Mouse (Mus musculus) intestine, embryonic 15.5 days (tissue): ENCODE results near the gene Chchd2. TPM values are rescaled to one million over a fixed set of nuclear protein-coding genes. Genes with fewer than 3 reads are reported as not detected.

ENCODE experiments used
- ATAC-seq: fragments of 200-750 bp; cut with Nextera tagmentation; 2 replicates; pipeline ENCODE4 v1.8.0; 2017; ENCODE audit warnings: moderate TSS enrichment, moderate library complexity
- H3K27ac ChIP-seq: fragments of 300-500 bp; sonication (generic); 2 replicates; pipeline ENCODE4 v1.5.1; 2015; ENCODE audit warnings: mild to moderate bottlenecking, inconsistent platforms
- H3K27me3 ChIP-seq: fragments of 300-500 bp; sonication (generic); replicated peaks from 2 replicates; pipeline ENCODE4 v1.6.1; 2015; ENCODE audit warnings: inconsistent platforms
- H3K36me3 ChIP-seq: fragments of 300-500 bp; sonication (generic); 2 replicates; pipeline ENCODE4 v1.6.1; 2015; ENCODE audit warnings: inconsistent platforms
- H3K4me1 ChIP-seq: fragments of 300-500 bp; sonication (generic); replicated peaks from 2 replicates; pipeline ENCODE4 v1.6.1; 2015; ENCODE audit warnings: inconsistent platforms
- H3K4me2 ChIP-seq: fragments of 300-500 bp; sonication (generic); replicated peaks from 2 replicates; pipeline ENCODE4 v1.6.1; 2015; ENCODE audit warnings: mild to moderate bottlenecking, inconsistent platforms
- H3K4me3 ChIP-seq: fragments of 300-500 bp; sonication (generic); replicated peaks from 2 replicates; pipeline ENCODE4 v1.5.1; 2015; ENCODE audit warnings: inconsistent platforms
- H3K9ac ChIP-seq: fragments of 300-500 bp; sonication (generic); 2 replicates; pipeline ENCODE4 v1.6.1; 2015; ENCODE audit warnings: inconsistent platforms
- H3K9me3 ChIP-seq: fragments of 300-500 bp; sonication (generic); 2 replicates; pipeline ENCODE4 v1.6.1; 2016; ENCODE audit warnings: inconsistent platforms
- WGBS: fragments of 180-500 bp; shearing (Covaris S2); methylation state at CpG from one replicate; pipeline ENCODE4 v1.1.7; 2015; 5-methylcytosine and 5-hydroxymethylcytosine counted together
- polyA plus RNA-seq: library from polyadenylated mRNA; unstranded; fragments of >200 nt; fragmentation: Nextera tagmentation; extraction: Ambion mirVana; gene quantifications from 2 replicates; pipeline ENCODE4 v1.2.1, GENCODE M21; 2015

Chchd2 gene
- polyA plus RNA-seq, 1 experiment from 2014 or later: 990 TPM

DNA sequence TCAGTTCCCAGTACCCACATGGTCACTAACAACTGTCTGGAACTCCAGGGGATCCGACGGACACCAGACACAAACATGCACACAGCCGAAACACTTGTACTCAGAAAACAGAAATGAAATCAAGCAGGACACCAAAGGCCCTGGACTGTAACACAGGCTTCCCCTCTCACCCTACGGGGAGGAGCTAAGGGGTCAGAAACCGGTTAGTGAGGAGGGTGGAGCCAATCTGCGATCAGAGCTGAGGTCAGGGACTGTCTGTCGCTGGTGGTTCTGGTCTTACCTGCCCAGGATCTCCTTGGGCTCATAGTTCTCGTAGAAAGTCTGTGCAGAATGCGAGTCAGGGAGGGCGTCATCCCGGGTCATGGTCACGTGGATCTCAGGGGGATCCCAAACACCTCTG, 13.3 kb downstream of the Chchd2 start:
- Histone ChIP-seq H3K27ac (no peak overlapping the region), H3K27me3 (no peaks in the 10 kb centered on the region), H3K4me3 (no peak overlapping the region), H3K4me2 (no peak overlapping the region), H3K4me1 (no peaks in the 10 kb centered on the region), H3K9ac (no peak overlapping the region), H3K36me3 (no peaks in the 10 kb centered on the region), H3K9me3 (no peaks in the 10 kb centered on the region)
- 81% methylated on average over 12 of the region's 12 CpGs for WGBS
- no peak for ATAC-seq

DNA sequence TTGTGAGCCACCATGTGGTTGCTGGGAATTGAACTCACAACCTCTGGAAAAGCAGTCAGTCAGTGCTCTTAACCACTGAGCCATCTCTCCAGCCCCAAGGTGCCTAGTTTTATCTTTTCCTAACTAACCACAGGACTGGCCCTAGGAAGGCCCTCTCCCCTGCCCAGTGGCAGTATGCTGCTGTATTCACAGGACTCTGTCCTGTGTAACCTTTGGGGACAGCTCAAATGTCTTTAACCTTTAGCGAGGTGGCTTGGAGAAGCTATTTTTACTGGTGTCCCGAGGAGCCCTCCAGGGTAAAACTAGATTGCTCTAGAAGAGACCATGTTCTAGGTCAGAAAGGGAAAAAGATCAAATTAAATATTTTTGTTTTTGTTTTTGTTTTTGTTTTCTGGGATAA, 16.0 kb downstream of the Chchd2 start:
- H3K4me1 ChIP-seq: no peaks in the 10 kb centered on the region
- no peaks in the 10 kb centered on the region for H3K9me3 ChIP-seq
- H3K36me3 ChIP-seq: no peaks in the 10 kb centered on the region
- no peak overlapping the region for H3K4me2 ChIP-seq
- no peak for ATAC-seq
- H3K4me3 ChIP-seq: no peak overlapping the region
- H3K27me3 ChIP-seq: no peaks in the 10 kb centered on the region
- no peak overlapping the region for H3K9ac ChIP-seq
- no peak overlapping the region for H3K27ac ChIP-seq
- WGBS: 83% methylated on average over 2 of the region's 2 CpGs

DNA sequence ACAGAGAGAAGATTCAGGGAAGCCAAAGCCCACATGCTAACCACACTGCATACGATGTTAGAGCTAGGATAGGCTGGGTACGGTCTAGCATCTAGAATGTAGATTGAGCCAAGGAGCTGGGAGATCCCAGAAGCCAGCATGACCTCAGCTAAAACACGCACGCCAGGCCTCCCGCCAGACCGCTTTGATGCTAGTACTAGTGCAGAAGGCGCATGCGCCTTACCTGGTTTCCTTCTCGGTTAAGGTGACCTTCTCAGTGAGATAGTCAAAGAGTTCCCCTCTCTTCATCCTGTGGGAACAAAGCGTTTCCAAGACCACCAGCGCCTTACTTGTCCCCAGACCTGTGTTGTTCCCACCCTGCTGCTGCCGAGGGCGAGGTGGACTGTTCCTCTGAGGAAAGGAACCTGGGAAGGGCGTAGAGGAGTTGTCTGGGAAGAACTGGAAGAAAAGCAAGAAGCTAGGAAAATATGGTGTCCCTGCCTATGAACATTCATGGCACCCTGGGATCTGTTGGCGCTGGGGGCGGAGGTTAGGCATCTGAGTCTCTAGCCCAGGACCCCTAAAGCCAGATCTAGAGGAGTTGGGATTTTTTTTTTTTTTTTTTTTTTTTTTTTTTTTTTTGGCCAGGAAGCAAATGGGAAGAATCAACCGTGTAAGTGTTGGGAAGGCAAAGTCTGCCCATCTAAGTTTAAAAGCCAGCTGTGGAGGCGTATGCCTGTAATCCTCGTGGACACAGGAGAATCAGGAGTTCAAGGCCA, 17.9 kb downstream of the Chchd2 start:
- no peak overlapping the region for H3K4me3 ChIP-seq
- H3K9ac ChIP-seq: no peak overlapping the region
- H3K4me1 ChIP-seq: no peaks in the 10 kb centered on the region
- H3K9me3 ChIP-seq: no peaks in the 10 kb centered on the region
- no peak for ATAC-seq
- H3K4me2 ChIP-seq: no peak overlapping the region
- no peaks in the 10 kb centered on the region for H3K27me3 ChIP-seq
- H3K27ac ChIP-seq: no peak overlapping the region
- no peaks in the 10 kb centered on the region for H3K36me3 ChIP-seq
- WGBS: 86% methylated on average over 19 of the region's 19 CpGs

DNA sequence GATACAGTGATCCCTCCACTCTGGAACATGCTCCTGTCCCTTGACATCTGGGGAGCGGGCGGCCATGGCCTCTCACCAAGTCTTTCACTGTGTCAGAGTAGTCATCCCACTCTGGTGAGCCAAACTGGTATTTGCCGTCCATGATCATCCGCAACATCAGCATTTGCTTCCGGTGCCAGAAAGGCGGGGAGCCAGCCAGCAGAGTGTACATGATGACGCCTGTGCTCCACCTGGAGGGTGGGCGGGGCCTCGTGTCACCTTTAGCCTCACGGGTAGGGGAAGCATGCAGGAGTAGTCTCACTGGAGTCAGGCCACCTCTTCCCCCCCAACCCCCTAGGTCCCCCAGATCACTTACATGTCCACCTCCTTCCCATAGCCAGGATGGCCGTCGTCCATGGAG, 21.4 kb downstream of the Chchd2 start:
- no peak overlapping the region for H3K4me3 ChIP-seq
- 83% methylated on average over 12 of the region's 12 CpGs for WGBS

DNA sequence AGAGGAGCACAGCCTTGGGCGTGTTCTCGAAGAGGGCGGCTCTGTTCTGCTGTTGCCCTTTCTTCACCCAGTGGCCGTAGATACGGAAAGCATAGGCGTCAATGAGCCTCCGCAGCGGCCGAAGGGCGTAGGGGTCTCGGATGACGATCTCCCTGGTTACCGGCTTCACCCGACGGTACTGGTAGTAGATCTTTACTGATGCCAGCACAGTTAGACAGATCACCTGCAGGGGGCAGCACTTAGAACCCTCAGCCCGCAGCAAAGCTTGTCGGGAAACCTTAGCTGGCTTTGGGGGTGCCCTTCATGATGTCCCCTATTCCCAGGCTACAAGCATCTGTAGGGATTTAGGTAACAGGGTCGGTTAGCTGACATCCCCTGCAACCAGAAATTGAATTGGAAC, 22.8 kb downstream of the Chchd2 start:
- peak; percentile 15; the same call in 1 of the 2 replicates for ATAC-seq
- Histone ChIP-seq H3K36me3 (0 out of 2 replicates have a peak, but pooled peaks cover 8% of the 10 kb centered on the region), H3K27me3 (no peaks in the 10 kb centered on the region), H3K4me2 (0 out of 2 replicates have a peak overlapping the region, but pooled peaks have one; percentile 14), H3K27ac (no peak overlapping the region), H3K4me1 (no peaks in the 10 kb centered on the region), H3K4me3 (no peak overlapping the region), H3K9ac (no peak overlapping the region), H3K9me3 (no peaks in the 10 kb centered on the region)
- 14% methylated on average over 18 of the region's 18 CpGs for WGBS

More for the DNA sequence above, 21.4 kb downstream of the Chchd2 start:
- Histone ChIP-seq H3K9ac (no peak overlapping the region), H3K27ac (no peak overlapping the region), H3K36me3 (0 out of 2 replicates have a peak, but pooled peaks cover 7% of the 10 kb centered on the region), H3K27me3 (no peaks in the 10 kb centered on the region), H3K9me3 (no peaks in the 10 kb centered on the region), H3K4me1 (no peaks in the 10 kb centered on the region), H3K4me2 (no peak overlapping the region)
- ATAC-seq: no peak

DNA sequence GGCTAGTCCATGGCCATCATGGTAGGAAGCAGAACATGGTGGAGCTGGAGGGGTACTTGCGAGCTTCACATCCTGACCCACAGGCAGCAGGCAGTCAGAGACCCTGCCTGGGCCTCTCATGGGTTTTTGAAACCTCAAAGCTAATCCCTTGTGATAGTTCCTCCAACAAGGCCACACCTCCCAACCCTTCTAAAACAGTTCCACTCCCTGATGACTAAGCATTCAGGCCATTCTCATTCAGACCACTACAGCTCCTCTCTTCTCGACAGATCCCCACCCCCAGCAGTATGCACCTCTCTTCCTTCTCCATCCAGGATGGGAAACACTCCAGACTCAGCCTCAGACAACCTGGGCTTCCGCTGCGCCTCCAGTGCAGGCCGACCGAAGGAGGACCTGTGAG, 24.9 kb downstream of the Chchd2 start:
- no peak for ATAC-seq
- Histone ChIP-seq H3K9ac (no peak overlapping the region), H3K36me3 (peaks cover 14% of the 10 kb centered on the region), H3K27me3 (no peaks in the 10 kb centered on the region), H3K4me2 (no peak overlapping the region), H3K4me3 (no peak overlapping the region), H3K9me3 (no peaks in the 10 kb centered on the region), H3K27ac (no peak overlapping the region), H3K4me1 (no peaks in the 10 kb centered on the region)
- 97% methylated on average over 6 of the region's 6 CpGs for WGBS

DNA sequence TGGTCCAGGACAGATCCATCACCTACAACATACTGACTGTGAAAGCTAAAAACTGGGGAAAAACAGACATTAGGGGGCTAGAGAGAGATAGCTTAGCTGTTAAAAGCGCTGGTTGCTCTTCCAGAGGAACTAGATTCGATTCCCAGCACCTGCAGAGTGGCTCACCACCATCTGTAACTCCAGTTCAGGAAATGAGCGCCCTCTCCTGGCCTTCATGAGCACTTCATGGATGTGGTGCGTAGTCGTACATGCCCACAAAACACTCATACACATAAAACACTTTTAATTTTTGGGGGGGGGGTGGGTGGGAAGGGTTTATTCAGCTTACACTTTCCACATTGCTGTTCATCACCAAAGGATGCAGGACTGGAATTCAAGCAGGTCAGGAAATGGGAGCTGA, 30.9 kb downstream of the Chchd2 start:
- no peak for ATAC-seq
- Histone ChIP-seq H3K27me3 (no peaks in the 10 kb centered on the region), H3K4me2 (no peak overlapping the region), H3K27ac (no peak overlapping the region), H3K4me3 (no peak overlapping the region), H3K9ac (no peak overlapping the region), H3K9me3 (no peaks in the 10 kb centered on the region), H3K4me1 (no peaks in the 10 kb centered on the region), H3K36me3 (peaks cover 18% of the 10 kb centered on the region)
- 93% methylated on average over 5 of the region's 5 CpGs for WGBS

DNA sequence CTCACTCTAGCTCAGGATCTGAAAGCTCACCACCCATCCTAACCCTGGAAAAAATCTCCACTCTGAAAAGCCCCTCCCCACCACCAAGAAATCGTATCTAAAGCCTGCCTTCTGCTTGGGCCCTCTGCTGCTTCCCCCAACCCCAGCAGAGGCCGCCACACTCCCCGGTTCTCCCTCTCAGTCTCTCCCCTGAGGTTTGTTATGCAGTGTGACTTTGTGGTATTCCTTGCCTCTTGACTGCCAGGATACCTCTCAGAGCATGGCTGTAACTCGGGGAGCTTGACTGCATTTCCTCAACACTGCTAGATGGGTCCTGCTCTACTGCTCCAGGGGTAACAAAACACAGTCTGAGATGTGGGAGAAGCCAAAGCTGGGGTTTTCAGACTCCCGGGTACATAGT, 32.1 kb downstream of the Chchd2 start:
- WGBS: 51% methylated on average over 5 of the region's 5 CpGs
- ATAC-seq: no peak
- Histone ChIP-seq H3K9me3 (no peaks in the 10 kb centered on the region), H3K27ac (no peak overlapping the region), H3K4me3 (no peak overlapping the region), H3K4me2 (no peak overlapping the region), H3K9ac (no peak overlapping the region), H3K4me1 (no peaks in the 10 kb centered on the region), H3K36me3 (peaks cover 18% of the 10 kb centered on the region), H3K27me3 (no peaks in the 10 kb centered on the region)

DNA sequence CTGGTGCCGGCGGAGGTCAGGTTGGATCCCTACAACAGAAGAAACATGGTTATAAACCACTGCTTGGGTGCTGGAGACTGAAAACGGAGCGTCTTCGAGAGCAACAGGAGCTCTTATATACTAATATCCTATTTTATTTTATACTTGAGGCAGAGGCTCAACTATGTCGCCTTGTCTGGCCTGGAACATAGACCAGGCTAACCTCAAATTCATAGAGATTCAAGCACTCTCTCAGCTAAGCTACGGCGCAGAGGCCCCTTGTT, 39.8 kb downstream of the Chchd2 start:
- Histone ChIP-seq H3K27ac (no peak overlapping the region), H3K27me3 (no peaks in the 10 kb centered on the region), H3K9me3 (no peaks in the 10 kb centered on the region), H3K4me3 (peak overlapping the region; percentile 70), H3K4me2 (peak overlapping the region; percentile 72), H3K36me3 (peaks cover 16% of the 10 kb centered on the region), H3K9ac (peak overlapping the region; percentile 80), H3K4me1 (peaks cover 8% of the 10 kb centered on the region; the same call in 1 of the 2 replicates)
- ATAC-seq: peak; percentile 31; the same call in 1 of the 2 replicates
- 37% methylated on average over 8 of the region's 8 CpGs for WGBS

DNA sequence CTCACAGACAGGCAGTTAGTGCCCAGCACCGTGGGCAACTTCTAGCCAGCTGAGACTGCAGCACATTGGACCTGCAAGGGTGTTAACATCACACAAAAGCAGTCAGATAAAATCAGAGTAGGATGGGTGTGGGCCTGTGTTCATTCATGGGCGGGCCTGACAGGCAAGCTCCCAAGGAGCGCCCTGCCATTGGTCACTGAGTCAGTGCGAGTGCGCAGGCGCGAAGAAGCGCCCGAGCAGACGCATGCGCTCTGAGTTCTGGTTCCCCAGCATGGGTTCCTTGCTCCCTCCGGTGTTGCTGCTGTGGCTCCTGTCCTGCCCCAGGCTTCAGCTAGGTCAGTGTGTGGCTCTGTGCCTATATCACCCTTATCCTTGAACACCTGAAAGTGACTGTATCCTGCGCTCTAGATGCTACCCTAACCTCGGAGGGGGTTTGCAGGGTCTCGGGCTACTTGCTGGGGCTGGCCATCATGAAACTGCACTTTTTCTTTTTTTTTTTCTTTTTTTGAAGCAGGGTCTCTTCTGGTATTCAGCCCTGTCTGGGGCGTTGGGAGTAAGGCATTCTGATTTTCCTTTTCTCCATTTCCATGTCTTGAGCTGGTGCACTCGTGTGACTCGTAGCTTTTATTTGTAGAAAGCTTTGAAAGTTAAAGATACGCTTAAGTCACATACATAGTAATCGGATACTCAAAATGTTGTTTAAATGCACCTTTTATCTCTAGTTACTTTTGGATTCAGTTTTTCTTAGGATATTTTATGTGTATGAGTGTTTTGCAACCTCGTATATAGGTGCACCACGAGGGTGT, 40.3 kb downstream of the Chchd2 start, which contains the start of gene Sumf2:
Sumf2 (plus strand) TSS at position 235 of the 806 bp plus-strand sequence.
- Histone ChIP-seq H3K36me3 (peaks cover 16% of the 10 kb centered on the region), H3K4me3 (peak within 1 kb of the TSS; percentile 70), H3K4me1 (peaks cover 8% of the 10 kb centered on the region; the same call in 1 of the 2 replicates), H3K4me2 (peak within 1 kb of the TSS; percentile 72), H3K9ac (peak within 1 kb of the TSS; percentile 80), H3K27me3 (no peaks in the 10 kb centered on the region), H3K9me3 (no peaks in the 10 kb centered on the region), H3K27ac (peak within 1 kb of the TSS; percentile 75)
- WGBS: 7% methylated on average over 22 of the region's 22 CpGs
- ATAC-seq: peak; percentile 100

DNA sequence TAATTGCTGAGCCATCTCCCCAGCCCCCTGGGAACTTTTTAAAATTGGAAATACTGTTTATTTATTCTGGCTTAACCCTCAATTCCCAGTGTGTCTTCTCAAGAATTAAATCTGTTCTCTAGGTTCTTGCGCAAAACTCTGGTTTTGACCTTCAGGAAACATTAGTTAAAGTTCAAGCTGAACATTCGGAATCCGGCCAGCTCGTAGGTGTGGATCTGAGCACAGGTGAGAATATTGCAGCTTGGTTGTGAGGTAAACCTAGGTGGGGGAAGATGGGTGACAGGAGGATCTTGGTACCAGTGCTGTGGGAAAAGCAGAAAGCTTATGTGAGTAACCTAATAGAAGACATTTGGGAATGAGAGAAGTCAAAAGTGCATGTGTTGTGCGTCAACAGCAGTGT, 42.4 kb downstream of the Chchd2 start:
- Histone ChIP-seq H3K27me3 (no peaks in the 10 kb centered on the region), H3K27ac (no peak overlapping the region), H3K9me3 (no peaks in the 10 kb centered on the region), H3K4me2 (no peak overlapping the region), H3K9ac (no peak overlapping the region), H3K36me3 (peaks cover 16% of the 10 kb centered on the region), H3K4me3 (no peak overlapping the region), H3K4me1 (peaks cover 8% of the 10 kb centered on the region; the same call in 1 of the 2 replicates)
- no peak for ATAC-seq
- WGBS: 94% methylated on average over 5 of the region's 5 CpGs
